Mouse (Mus musculus) megakaryocyte, embryonic 14.5 days (primary cell): Measurements from ENCODE around the gene B4galt4.

Source experiments
- FLI1 ChIP-seq: IDR thresholded peaks from 2 replicates; pipeline ENCODE4 v1.6.1; 2012; ENCODE audit warnings: low read length, inconsistent platforms, mixed read lengths
- GATA1 ChIP-seq: IDR thresholded peaks from 3 replicates; pipeline ENCODE4 v1.6.1; 2012; ENCODE audit warnings: mixed read lengths, low read length, inconsistent platforms, borderline replicate concordance

GRCm38 (mm10) chr16:38776342-38776741, 34.3 kb downstream of the B4galt4 start:
- TF ChIP-seq GATA1 (no peak), FLI1 (no peak)
